Mouse (Mus musculus) ES-Bruce4 (cell line): Measurements from ENCODE around the gene Cadps.

ENCODE experiments used
- CTCF ChIP-seq: IDR thresholded peaks from one replicate; pipeline ENCODE4 v1.8.1; 2011; ENCODE audit warnings: low read depth, low read length
- POLR2A ChIP-seq: IDR thresholded peaks from one replicate; pipeline ENCODE4 v1.8.1; 2011; ENCODE audit warnings: low read length; ENCODE audit not compliant: insufficient read depth

GRCm38 (mm10) chr14:12578156-12578555, 244.7 kb downstream of the Cadps start:
- TF ChIP-seq POLR2A (no peak), CTCF (no peak)
